Mouse (Mus musculus): ENCODE results near the gene Ambra1. TPM values are rescaled to one million over a fixed set of nuclear protein-coding genes. Genes with fewer than 3 reads are reported as not detected.
A peak's percentile ranks its signal among the peaks of the same experiment; 100 is the strongest.

Gene Ambra1
- total RNA-seq, 2 experiments from 2014 or later: 19.1 to 23.7 TPM

DNA sequence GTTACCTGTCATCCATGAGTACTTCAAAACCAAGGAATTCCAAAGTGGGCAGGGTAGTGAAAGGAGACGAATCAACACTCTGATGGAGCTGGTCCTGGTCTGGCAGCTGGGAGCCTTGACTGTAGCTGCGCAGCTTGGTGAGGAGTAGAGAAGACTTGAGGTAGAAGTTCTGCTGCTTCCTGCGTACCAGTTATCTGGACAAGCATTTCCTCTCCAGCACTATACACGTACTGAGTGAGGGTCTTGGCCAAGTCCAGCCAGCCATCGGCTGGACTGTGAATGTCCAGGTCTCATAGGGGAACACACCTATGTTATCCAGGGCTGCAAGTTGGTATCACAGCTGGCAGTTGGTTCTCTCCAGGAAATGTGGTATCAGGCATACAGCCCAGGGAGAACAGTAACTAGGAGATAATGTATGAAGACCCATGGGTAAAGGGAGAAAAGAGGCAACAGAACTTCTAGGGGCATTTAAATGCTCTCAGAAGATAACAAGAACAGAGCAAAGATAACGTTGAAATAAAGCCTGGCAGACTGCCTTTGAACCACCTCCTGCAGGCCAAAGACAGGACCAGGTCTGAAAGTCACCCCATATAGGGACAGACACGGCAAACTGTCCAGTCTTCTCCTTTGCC is 186.5 kb downstream of the Ambra1 start:
- peak; percentile 61 for ATAC-seq (replicated peaks; ENCODE audit: poor library complexity)

DNA sequence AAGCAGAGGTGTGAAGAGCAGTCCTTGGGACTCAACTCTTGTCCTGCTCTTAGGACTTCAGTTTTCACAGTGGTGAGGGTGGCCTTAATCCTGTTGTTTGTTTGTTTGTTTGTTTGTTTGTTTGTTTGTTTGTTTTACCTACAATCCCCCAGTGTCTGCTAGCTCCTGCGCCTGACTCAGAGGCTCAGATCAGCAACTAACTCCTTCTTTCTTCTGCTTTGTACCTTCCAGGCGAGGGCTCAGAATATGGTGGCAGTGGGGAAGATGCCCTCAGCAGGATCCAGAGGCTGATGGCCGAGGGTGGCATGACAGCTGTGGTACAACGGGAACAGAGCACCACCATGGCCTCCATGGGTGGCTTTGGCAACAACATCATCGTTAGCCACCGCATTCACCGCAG is 187.2 kb downstream of the Ambra1 start:
- ATAC-seq (replicated peaks; ENCODE audit: poor library complexity): no peak

DNA sequence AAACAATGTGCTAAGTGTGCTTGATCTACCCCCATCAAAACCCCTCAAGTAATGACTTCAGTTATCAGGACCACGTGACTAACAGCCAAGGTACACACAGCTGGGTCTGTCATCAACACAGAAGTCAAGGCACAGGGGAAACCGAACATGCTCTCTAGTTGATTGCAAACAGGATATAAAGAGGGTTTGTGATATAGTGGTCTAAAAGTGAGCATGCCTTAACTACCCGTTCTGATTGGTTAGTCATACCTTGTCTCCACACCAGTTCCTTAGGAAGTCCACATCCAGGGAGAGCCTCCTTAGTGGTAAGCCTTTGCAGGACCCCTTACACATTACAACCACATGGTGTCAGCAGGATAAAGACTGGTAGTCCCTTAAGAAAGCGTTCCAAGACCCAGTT is 190.2 kb downstream of the Ambra1 start:
- no peak for ATAC-seq (replicated peaks; ENCODE audit: poor library complexity)

DNA sequence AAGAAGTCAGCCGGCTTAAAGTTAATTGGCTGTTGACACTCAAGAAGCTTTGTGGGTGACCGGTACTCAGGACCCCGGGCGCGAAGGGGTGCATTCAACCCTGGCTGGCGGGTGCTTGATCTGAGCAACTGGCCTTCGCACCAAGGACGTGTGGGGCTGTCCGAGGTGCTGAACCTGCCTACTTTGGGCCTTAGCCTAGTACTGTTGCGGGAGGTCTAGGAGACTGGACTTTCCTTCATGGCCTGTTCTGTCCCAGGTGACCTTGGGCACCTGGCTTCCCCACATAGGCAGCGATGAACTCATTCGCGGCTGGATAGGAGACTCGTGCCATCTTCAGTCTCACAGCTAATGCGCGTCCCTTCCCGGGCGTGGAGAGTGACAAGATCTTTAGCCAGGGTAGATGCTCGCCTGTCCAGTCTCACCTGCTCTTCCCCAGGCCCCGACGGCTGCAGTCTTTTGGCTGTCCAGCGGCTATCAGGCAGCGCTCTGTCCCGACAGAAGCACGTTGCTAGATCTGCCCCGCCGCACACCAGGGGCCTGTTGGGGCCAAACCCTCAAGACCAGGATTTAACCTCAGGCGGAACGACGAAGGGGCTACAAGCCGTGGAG is 191.4 kb downstream of the Ambra1 start:
- peak; percentile 47 for ATAC-seq (replicated peaks; ENCODE audit: poor library complexity)

DNA sequence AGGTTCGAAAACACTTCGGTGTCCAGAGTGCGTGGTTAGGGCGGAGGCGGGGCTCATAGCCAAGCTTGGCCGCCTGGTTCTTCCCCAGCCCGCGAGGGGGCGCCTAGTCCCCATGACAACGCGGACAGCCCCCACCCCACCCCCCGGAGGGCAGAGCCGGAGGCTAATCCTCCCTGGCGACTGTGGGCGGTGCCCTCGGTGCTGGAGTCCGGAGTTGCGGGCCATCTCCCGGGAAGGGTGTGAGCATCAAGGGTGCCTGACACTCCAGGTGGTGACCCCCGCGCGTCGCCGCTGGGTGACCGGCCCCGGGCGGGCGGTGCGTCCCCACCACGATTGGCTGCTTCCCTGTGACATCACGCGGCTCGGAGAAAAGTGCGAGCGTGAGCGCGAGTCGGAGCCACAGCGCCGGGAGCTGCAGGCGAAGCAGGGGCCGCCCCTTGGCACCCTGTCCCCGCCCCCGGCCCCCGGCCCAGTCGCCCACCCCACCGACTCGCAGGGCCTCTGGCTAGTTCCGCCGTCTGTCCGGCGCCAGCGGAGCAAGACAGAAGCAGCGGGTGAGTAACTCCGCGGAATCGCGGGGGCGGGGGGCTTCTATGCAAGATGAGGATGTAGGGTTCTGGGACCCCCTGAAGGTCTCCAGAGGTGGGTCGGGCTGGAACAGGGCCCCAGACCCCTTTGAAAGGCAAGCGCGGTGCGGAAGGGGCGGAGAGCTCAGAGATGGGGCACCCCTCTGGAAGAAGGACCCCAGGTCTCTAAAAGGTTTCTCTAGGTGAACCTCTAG is 192.0 kb downstream of the Ambra1 start:
- ATAC-seq (replicated peaks; ENCODE audit: poor library complexity): peak; percentile 11

DNA sequence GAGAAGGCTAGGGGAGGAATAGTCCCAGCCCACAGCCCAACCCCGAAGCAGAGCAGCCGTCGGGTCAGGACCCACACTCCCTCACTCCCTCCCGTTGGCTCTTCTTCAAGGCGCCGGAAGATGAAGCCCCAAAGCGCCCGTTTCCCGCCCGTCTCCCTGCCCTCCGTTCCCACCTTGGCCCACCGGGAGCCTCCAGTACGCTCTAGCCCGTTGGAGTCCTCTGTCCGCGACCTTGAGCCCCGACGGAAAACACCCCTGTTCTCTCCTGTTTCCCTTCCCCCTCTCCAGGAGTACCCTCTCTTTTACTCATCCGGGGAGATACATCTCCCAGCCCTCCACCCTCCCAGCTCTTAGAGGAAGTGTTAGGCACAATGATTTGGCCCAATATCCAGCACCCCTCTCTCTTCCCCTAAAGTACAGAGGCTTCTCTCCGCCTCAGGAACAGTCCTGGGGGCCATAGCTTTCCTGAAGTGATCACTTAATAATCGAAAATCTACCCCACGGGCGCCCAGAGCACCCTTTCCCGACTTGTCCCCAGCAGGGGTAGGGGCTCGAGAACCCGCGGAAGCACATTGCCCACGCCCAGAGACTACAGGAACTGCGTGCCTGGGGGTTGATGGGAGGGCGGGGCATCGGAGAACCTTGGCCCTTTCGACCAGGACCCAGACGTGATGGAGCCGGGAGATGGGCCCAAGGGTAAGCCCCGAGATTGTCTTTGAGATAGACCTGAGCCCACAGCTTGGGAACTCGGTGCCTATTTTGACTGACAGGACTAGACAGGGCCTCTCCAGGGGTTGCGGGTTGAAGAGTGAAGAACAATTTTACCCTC is 192.9 kb downstream of the Ambra1 start:
- ATAC-seq (replicated peaks; ENCODE audit: poor library complexity): no peak

DNA sequence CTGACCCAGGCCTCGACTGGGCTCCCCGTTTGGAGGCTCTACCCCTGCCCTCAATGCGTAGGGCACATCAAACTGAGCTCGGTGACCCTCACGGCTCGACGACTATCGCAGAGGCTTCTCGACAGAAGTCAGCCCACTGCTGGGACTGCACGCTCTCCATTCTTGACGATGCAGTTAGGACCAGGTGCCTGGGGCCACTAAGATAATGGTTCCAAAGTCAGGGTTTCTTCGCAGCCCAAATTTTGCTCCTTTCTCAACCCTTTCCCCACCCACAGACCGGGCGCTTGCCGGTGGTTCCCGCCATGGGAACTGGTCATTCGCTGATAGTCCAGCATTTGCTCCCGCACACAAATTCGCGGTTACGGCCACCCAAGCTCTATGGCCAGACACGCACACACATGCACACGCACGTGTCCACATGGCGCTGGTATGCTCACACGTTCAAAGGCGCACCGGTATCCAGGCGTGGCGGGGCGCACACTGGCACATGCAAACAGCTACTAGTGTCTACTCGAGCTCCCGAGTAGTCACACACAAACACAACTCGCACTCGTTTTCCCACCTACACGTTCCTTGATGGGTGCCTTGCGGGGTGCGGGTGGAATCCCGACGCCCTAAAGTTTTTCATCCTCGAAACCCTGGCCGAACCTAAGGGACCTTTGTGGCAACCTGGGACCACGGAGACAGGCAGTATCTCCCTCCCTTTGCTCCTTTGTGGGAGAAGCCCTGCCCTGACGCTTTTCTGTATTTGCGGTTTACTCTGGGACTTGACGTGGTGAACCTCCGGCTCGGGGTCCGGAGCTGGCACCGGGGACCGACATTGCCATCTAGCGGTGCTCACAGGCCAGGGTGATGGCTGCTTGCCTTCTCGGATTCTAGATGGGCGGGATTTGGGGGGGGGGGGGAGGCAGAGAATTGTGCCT is 193.7 kb downstream of the Ambra1 start:
- ATAC-seq (replicated peaks; ENCODE audit: poor library complexity): peak; percentile 67

DNA sequence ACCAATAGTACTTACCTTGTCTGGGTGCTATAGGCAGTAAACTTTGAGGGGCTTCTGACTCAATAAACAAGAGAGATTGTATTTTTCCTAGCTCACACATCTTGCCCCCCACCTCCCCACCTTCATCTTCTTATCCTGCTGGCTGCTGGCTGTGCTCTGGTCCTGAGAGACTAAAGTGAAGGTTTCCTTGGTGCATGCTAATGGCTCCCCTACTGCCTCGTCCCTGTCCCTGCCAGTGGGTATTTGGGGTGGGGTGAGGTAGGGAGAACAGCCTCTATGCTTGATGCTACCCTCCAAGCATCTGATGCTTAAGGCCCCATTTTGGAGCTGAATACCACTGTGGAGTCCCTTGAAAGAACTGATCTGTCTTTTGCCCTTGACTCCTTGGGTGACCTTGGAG is 194.8 kb downstream of the Ambra1 start:
- no peak for ATAC-seq (replicated peaks; ENCODE audit: poor library complexity)

DNA sequence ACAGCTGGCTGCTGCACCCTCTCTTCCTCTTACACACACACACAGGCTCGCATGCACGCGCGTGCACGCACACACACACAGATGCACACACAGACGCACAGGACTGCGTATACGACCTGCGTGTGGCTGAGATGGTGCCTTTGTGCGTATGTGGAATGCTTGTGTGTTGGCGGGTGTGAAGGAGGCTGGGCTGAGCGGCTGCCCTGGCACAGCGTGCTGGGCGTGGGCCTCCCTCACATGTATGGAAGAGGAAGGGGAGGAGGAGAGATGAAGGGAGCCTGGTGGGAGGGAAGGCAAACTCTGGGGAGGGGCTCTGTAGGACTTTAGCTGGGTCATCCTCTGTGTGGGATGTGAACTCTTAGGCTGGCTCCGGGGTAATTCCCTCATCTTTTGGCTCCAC is 195.5 kb downstream of the Ambra1 start:
- no peak for ATAC-seq (replicated peaks; ENCODE audit: poor library complexity)

DNA sequence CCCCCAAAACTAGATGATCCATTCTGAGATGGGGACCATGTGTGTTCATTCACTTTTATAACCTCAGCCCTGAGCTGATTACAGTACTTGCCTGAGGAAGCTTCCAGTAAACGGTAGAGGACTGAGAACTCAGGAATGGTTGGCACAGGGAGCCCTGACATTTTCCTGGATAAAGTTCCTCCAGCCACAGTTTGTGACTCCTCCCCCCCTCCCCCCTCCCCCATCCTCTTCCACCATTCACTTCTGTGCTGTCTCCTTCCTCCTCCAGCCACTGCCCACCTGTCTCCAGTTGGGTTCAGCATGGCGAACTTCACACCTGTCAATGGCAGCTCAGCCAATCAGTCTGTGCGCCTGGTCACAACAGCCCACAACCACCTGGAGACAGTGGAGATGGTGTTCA is 197.0 kb downstream of the Ambra1 start, which contains the start of gene Chrm4:
Gene Chrm4 (plus strand): TSS at position 301 of the 400 bp plus-strand sequence.
- no peak for ATAC-seq (replicated peaks; ENCODE audit: poor library complexity)

DNA sequence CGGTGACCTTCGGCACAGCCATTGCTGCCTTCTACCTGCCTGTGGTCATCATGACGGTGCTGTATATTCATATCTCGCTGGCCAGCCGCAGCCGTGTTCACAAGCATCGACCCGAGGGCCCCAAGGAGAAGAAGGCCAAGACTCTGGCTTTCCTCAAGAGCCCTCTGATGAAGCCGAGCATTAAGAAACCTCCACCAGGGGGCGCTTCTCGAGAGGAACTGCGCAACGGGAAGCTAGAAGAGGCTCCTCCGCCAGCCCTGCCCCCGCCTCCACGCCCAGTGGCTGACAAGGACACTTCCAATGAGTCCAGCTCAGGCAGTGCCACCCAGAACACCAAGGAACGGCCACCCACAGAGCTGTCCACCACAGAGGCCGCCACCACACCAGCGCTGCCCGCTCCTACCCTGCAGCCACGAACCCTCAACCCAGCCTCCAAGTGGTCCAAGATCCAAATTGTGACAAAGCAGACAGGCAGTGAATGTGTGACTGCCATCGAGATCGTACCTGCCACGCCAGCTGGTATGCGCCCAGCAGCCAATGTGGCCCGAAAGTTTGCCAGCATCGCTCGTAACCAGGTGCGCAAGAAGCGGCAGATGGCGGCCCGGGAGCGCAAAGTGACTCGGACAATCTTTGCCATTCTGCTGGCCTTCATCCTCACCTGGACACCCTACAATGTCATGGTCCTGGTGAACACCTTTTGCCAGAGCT is 198.0 kb downstream of the Ambra1 start:
- ATAC-seq (replicated peaks; ENCODE audit: poor library complexity): peak; percentile 49

DNA sequence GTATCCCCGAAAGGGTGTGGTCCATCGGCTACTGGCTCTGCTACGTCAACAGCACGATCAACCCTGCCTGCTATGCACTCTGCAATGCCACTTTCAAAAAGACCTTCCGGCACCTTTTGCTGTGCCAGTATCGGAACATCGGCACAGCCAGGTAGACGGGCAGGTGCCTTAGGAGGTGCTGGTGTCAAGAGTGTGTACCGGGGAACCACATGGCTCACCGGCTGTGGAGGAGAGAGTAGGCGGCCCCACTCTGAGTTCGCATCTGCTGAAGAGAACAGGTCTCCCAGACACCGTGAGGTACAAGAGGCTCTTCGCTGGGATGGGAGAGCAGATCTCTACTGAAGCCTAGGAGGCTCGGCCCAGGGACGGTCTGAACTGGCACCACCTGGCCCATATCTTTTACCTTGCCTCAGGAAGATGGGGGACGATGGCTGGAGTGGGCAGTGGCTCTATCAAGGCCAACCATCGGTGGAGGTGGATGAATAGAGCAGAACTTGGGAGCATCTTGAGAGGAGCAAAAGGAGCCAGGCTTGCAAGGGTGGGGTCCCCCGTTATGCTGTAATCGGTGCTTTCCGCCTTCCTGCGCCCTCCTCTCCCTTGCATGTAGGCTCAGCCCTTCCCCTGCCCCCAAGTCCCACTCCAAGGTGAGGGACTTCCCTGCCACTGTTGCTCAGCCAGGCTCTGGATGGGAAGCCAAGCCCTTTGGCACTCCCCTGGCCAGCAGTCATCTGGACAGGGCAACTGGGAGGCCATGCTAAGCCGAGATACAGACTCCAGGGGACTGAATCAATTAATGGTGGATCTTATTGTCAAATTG is 198.8 kb downstream of the Ambra1 start:
- ATAC-seq (replicated peaks; ENCODE audit: poor library complexity): no peak

DNA sequence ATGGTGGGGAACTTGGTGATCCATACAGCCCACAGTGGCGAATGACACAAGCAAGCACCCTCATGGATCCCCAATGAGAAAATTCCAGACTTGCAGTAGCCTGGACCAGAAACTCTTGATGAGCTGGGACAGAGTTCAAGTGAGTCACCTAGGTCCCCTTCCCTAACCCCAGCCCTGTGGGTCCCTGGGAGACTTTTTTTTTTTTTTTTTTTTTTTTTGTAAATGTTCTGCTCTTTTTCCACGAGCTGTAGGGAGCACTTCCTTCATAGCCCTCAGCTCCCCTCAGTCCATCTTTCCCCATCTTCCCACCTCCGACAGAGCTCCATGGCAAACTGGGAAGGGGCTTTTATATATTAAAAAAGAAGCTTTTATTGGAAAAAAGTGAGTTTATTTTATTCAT is 199.5 kb downstream of the Ambra1 start:
- ATAC-seq (replicated peaks; ENCODE audit: poor library complexity): no peak

DNA sequence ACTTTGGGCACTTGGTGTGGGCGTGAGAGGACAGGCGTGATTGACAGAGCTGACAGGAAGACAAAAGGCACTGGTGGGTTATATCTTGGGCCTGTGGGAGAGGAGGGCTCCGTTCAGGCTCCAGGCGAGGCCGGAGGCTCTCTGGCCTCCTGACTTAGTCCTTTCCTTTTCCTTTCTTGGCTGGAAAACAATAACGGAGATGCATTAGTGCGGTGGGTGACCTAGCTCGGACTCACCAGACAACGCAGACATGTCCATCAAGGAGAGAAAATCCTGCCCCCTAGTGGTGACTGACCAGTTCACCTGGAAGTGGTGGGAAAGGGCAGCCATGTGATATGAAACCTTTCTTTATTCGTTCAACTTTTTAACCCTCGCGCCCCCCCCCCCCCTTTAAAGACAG is 200.0 kb downstream of the Ambra1 start:
- peak; percentile 24; the same call in 1 of the 2 replicates for ATAC-seq (replicated peaks; ENCODE audit: poor library complexity)

DNA sequence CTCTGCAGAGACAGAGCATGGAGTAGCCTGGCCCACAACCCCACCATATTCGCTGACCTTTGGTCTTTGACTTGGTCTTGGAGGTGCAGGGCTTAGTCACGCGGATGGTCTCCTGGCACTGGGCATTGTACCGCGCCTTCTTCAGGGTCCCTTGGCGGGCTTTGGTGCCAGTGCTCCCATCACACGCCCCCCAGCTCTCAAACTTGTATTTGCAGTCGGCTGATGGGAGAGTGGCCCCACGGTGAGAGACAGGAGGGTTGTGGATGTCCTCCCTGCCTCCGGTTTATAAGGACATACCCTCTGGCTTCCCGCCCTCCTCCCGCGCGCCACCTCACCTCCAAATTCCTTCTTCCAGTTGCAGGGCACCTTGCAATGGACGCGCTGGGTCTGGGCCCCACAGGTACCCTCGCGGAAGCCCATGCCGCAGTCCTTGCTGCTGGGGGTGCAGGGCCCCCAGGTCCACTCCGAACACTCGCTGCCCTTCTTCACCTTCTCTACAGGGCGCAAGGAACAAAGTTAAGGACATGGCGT is 200.9 kb downstream of the Ambra1 start:
- ATAC-seq (replicated peaks; ENCODE audit: poor library complexity): no peak

DNA sequence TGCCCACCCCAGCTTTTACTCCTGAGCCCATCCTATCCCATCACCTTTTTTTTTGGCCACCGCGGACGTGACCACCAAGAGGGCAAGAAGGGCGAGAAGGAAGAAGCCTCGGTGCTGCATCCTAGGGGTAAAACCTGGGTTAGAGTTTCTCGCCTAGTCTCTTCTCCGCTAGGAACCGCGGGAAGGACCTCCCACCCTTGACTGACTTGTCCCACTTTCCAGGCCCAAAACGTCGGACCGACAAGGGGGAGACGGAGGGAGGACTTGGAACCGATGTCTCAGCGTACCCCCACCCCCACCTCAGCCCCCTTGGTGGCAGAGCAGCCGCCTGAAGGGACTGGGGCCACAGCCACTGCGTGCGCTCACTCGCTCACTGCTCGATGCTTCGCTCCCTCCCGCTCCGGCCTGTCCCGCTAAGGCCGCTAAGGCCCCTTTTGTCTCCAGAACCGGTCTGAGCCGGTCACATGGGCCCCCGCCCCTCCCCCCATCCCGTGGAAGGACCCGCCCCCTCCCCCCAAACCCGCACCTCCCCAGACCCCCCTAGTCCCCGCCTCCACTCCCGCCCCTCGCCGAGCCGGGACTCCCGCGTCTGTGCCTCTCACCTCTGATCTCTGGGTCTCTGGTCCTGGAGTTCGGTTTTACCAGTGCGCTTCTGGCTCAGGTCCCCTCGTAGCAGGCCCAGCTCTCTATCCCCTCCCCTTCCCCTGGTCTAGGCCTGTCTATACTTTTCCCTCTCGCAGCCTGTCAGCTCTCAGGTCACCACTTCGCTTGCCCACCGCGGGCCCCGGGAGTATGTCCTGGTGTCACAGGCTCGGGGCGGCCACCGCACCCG is 201.6 kb downstream of the Ambra1 start:
- no peak for ATAC-seq (replicated peaks; ENCODE audit: poor library complexity)

DNA sequence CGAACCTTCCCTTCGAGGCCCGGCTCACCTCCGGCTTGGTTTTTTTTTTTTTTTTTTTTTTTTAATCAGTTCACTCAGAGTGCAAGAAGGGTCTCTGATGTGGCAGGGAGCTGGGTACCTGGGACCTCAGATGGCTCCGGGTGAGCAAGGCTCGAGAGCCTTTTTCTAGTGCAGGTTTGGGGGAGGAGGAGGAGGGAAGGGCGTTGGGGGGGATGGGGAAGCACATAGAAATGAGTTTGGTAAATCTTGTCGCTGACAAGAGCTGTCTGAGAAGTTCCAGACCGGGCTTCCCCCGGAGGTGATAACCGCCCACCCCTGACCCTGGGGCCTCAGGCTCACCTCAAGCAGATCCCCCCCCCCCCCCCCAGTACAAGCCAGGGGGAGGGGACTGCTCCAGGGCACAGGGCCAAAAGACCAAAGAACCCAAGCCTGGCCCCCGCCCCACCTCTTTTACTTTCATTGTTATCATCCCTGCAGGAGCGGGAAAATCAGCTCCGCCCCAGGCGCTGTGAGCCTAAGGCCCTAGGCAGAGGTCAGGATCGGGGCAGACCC is 202.3 kb downstream of the Ambra1 start, which contains the start of gene Mdk:
Gene Mdk (minus strand): TSS at position 138 of the 552 bp plus-strand sequence.
- ATAC-seq (replicated peaks; ENCODE audit: poor library complexity): no peak

Data from megakaryocyte progenitor cell, adult 5-6 weeks (primary cell).